Mouse (Mus musculus) brain, embryonic 14.5 days (tissue): ENCODE results near the gene Itga9. TPM values are rescaled to one million over a fixed set of nuclear protein-coding genes. Genes with fewer than 3 reads are reported as not detected.

Experiments
- DNase-seq: peaks from one replicate; pipeline ENCODE4 v3.0.0-alpha.2; 2011; ENCODE audit warnings: low read depth
- CTCF ChIP-seq: fragments of 200-500 bp; IDR thresholded peaks from 2 replicates; pipeline ENCODE4 v1.5.1; 2012; ENCODE audit warnings: inconsistent platforms, mild to moderate bottlenecking, moderate library complexity, borderline replicate concordance; ENCODE audit not compliant: insufficient read depth, insufficient read length; ENCODE audit errors: extremely low read depth
- POLR2A ChIP-seq: fragments of 200-500 bp; IDR thresholded peaks from 2 replicates; pipeline ENCODE4 v1.6.1; 2012; ENCODE audit warnings: mild to moderate bottlenecking, inconsistent platforms, borderline replicate concordance; ENCODE audit not compliant: poor library complexity, insufficient read depth, insufficient read length, severe bottlenecking; ENCODE audit errors: extremely low read depth
- polyA plus RNA-seq: library from polyadenylated mRNA; depleted of rRNA; stranded (reverse); fragments of >200 nt; gene quantifications from 2 replicates; pipeline ENCODE4 v1.2.3, GENCODE M21; 2012

Itga9 gene
- polyA plus RNA-seq, 1 experiment: 3.0 TPM

- TF ChIP-seq POLR2A (no peak), CTCF (no peak)
- DNase-seq: no peak
These were observed 59.6 kb downstream of the Itga9 start for GRCm38 (mm10) chr9:118666069-118666468.

GRCm38 (mm10) chr9:118669696-118670095 lies 63.2 kb downstream of the Itga9 start:
- DNase-seq: no peak
- TF ChIP-seq CTCF (no peak), POLR2A (no peak)

- DNase-seq: no peak
- TF ChIP-seq CTCF: no peak
- TF ChIP-seq POLR2A: no peak
These were observed 67.8 kb downstream of the Itga9 start for GRCm38 (mm10) chr9:118674277-118674676.

- no peak for TF ChIP-seq POLR2A
- TF ChIP-seq CTCF: no peak
- no peak for DNase-seq
These were observed 68.3 kb downstream of the Itga9 start for GRCm38 (mm10) chr9:118674761-118675160.

GRCm38 (mm10) chr9:118675573-118676170 lies 69.2 kb downstream of the Itga9 start:
- TF ChIP-seq CTCF (no peak), POLR2A (no peak)
- no peak for DNase-seq

GRCm38 (mm10) chr9:118676692-118677091 lies 70.2 kb downstream of the Itga9 start:
- no peak for TF ChIP-seq POLR2A
- no peak for TF ChIP-seq CTCF

GRCm38 (mm10) chr9:118677349-118677748 lies 70.9 kb downstream of the Itga9 start:
- peak; percentile 52 for DNase-seq
- no peak for TF ChIP-seq CTCF
- no peak for TF ChIP-seq POLR2A

More at GRCm38 (mm10) chr9:118676692-118677091, 70.2 kb downstream of the Itga9 start:
- DNase-seq: no peak

GRCm38 (mm10) chr9:118678020-118678750 lies 71.7 kb downstream of the Itga9 start:
- peak; percentile 43 for DNase-seq
- TF ChIP-seq POLR2A: no peak
- TF ChIP-seq CTCF: no peak

GRCm38 (mm10) chr9:118678759-118679158 lies 72.3 kb downstream of the Itga9 start:
- no peak for TF ChIP-seq CTCF
- no peak for TF ChIP-seq POLR2A

GRCm38 (mm10) chr9:118681506-118681905 lies 75.0 kb downstream of the Itga9 start:
- TF ChIP-seq POLR2A (no peak), CTCF (no peak)
- no peak for DNase-seq

More at GRCm38 (mm10) chr9:118678759-118679158, 72.3 kb downstream of the Itga9 start:
- no peak for DNase-seq

GRCm38 (mm10) chr9:118682154-118682553 lies 75.7 kb downstream of the Itga9 start:
- no peak for DNase-seq
- TF ChIP-seq POLR2A (no peak), CTCF (no peak)

- no peak for TF ChIP-seq CTCF
- no peak for TF ChIP-seq POLR2A
- no peak for DNase-seq
These were observed 77.0 kb downstream of the Itga9 start for GRCm38 (mm10) chr9:118683507-118683906.
